Mouse (Mus musculus): ENCODE results near the gene Olfr1158. TPM values are rescaled to one million over a fixed set of nuclear protein-coding genes. Genes with fewer than 3 reads are reported as not detected.
"Not testable (repeated sequence)": the region's sequence is repeated elsewhere in the genome, so short reads cannot be mapped to it uniquely, and the experiment has no call there.

Gene Olfr1158
- not detected for total RNA-seq (2021)
- long read RNA-seq, experiment 1, result 0 reads
- long read RNA-seq, experiment 2, result 0 reads

GRCm38 (mm10) chr2:87989813-87990212 is at the start of gene Olfr1158:
Olfr1158 (plus strand) TSS chr2:87990113.
- DNase-seq (ENCODE audit: low spot score), result no peak

DNA sequence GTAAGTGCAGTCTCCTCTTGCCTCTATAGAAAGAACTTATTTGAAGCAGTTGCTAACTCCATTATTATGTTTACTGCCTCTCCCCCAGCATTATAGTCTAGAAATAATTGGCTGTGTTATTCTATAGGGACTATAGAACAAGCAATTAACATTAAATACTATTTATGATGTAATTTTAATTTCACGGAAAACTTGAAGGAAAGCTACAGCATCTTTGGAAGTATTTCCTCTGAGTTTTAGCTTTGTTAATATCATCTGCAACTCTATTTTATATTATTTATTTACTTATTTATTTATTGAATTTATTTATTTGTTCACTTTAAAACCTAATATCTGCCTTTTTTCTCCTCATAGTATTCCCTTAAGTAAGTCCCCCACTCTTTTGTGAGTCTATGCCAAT is 44.9 kb upstream of the Olfr1158 start, which contains the start of gene Olfr1155:
TSS of gene Olfr1155 (minus strand) at position 101 of the 400 bp plus-strand sequence.
- no peak for DNase-seq (ENCODE audit: low spot score)

GRCm38 (mm10) chr2:87953000-87953399 is 36.9 kb upstream of the Olfr1158 start, which contains the start of gene Olfr1156:
Olfr1156 (minus strand) TSS chr2:87953100.
- no peak for DNase-seq (ENCODE audit: low spot score)

- no peak for DNase-seq (ENCODE audit: low spot score)
Measured at GRCm38 (mm10) chr2:87968199-87968598, 21.7 kb upstream of the Olfr1158 start, which contains the start of gene Olfr1157. Olfr1157 (minus strand) TSS chr2:87968299.

DNA sequence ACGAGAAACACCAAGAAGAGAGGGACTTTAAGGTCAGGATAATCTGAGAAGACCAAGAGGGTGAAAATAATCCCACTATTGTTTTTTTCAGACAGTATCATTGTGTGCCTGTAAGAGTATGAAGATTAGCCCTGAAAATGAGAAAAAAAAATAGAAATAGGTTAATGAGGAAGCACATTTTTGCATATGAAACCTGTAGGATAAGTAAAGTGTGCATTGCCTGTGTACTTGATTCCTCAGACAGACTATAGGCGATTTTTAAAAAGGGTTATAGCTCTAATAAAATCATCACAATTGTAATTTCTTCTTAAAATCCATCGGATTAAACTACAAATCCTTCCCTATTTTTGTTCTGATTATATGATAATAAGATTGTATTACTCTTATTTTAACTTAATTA is 15.3 kb upstream of the Olfr1158 start, which contains the start of gene Olfr74:
TSS of gene Olfr74 (minus strand) at position 101 of the 400 bp plus-strand sequence.
- DNase-seq (ENCODE audit: low spot score), result no peak

DNA sequence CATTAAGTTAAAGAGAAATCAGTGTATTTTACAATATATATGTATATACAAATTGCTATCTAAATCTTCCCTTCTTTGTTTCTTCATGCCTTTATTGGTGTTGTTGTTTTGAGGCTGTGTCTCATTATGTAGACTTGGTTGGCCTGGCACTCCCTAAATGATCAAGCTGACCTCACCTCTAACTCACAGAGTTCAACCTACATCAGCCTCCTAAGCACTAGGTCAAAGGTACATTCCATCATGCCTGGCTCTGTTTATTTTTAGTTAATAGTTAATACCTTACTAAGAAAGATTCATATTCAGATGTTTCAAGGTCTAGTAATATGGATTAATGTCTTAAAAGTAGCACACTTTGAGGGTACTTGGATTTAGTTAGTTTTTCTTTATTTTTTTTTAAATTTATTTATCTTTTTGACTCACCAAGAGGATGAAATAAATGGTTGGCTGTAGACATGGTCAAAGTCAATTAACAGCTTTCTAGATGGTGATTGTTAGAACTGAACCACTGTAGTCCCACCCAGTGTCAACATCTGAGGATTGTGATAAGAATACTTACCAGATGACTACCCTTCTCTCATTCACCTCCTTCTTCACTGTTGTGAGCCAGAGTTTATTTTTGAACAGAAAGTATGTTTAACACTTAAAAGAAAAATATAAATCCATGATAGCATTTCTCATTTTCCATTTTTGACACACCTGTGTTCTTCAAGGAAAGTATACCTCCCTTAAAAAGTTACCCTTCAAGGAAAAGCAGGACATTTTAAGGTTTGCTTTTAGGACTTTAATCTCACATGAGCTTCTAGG is 17.8 kb downstream of the Olfr1158 start, which contains the start of gene Olfr1160:
TSS of gene Olfr1160 (minus strand) at position 754 of the 804 bp plus-strand sequence.
- DNase-seq (ENCODE audit: low spot score), result no peak

DNA sequence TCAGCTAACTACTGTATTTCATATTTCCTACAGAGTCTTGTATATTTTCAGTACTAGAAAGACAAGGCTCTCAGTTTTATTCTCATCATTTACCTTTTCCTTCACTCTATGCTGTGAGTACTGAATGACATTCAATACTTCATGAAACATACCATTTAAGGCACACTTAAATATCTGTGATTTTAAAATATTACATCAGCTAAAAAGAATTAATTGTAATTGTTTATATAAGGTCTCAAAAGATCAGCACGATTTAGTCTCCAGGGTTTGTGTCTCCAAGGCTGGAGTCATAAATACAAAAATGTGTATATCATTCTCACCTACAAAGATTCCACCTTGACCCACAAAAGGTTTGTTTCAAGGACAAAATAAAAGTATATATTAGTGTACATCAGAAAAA is 32.6 kb downstream of the Olfr1158 start, which contains the start of gene Olfr1161:
TSS of gene Olfr1161 (plus strand) at position 301 of the 400 bp plus-strand sequence.
- not testable (repeated sequence) for DNase-seq (ENCODE audit: low spot score)

DNA sequence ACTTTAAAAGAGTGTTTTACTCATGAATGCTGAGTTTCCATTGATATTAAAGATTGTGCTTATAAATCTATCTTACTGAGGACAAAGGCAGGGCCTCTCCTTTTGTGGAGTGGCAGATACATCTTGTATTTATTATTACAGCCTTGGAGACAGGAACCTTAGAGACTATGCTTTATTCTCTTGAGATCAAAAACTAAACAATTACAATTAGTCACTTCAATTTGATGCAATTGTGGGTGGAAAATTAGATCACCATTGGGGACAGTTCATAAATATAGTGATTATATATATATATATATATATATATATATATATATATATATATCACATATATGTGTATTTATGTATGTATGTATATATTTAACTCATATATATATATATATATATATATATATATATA is 47.7 kb downstream of the Olfr1158 start, which contains the start of gene Olfr73:
TSS of gene Olfr73 (minus strand) at position 101 of the 400 bp plus-strand sequence.
- no peak for DNase-seq (ENCODE audit: low spot score)

Other genes starting within 250 kb of the Olfr1158 start
- gene Olfr1140, start 246.4 kb upstream of the Olfr1158 start, total RNA-seq (2021), result not detected
- gene Olfr1141, start 236.1 kb upstream of the Olfr1158 start, total RNA-seq (2021), result not detected
- gene Olfr152, start 210.6 kb upstream of the Olfr1158 start, total RNA-seq (2021), result not detected
- gene Olfr1143, start 189.5 kb upstream of the Olfr1158 start, total RNA-seq (2021), result not detected
- not detected for gene Olfr1145, start 180.3 kb upstream of the Olfr1158 start, total RNA-seq (2021)
- gene Olfr1148, start 159.6 kb upstream of the Olfr1158 start, total RNA-seq (2021), result not detected
- not detected for gene Olfr1150-ps1, start 146.1 kb upstream of the Olfr1158 start, total RNA-seq (2021)
- not detected for gene Olfr1151, start 134.3 kb upstream of the Olfr1158 start, total RNA-seq (2021)
- not detected for gene Olfr1152, start 123.6 kb upstream of the Olfr1158 start, total RNA-seq (2021)
- gene Olfr1153, start 95.2 kb upstream of the Olfr1158 start, total RNA-seq (2021), result not detected
- not detected for gene Olfr1154, start 84.9 kb upstream of the Olfr1158 start, total RNA-seq (2021)
- not detected for gene Olfr1155, start 45.0 kb upstream of the Olfr1158 start, total RNA-seq (2021)
- gene Olfr1156, start 37.0 kb upstream of the Olfr1158 start, total RNA-seq (2021), result not detected
- not detected for gene Olfr1157, start 21.8 kb upstream of the Olfr1158 start, total RNA-seq (2021)
- not detected for gene Olfr74, start 15.4 kb upstream of the Olfr1158 start, total RNA-seq (2021)
- gene Olfr1160, start 18.2 kb downstream of the Olfr1158 start, total RNA-seq (2021), result not detected
- not detected for gene Olfr1161, start 32.7 kb downstream of the Olfr1158 start, total RNA-seq (2021)
- gene Olfr73, start 47.6 kb downstream of the Olfr1158 start, total RNA-seq (2021), result not detected
- not detected for gene Olfr1162, start 61.0 kb downstream of the Olfr1158 start, total RNA-seq (2021)
- gene Olfr1163, start 81.7 kb downstream of the Olfr1158 start, total RNA-seq (2021), result not detected
- not detected for gene Olfr1164, start 103.9 kb downstream of the Olfr1158 start, total RNA-seq (2021)
- gene Olfr1166, start 138.2 kb downstream of the Olfr1158 start, total RNA-seq (2021), result not detected
- gene Olfr1167, start 165.1 kb downstream of the Olfr1158 start, total RNA-seq (2021), result not detected
- gene Olfr1168, start 191.8 kb downstream of the Olfr1158 start, total RNA-seq (2021), result not detected
- not detected for gene Olfr1170, start 238.2 kb downstream of the Olfr1158 start, total RNA-seq (2021)